Mouse (Mus musculus) MEL (cell line): ENCODE data around the gene Tubg2. TPM values are rescaled to one million over a fixed set of nuclear protein-coding genes. Genes with fewer than 3 reads are reported as not detected.
A peak's percentile ranks its signal among the peaks of the same experiment; 100 is the strongest.

Source experiments
- DNase-seq: peaks from one replicate; pipeline ENCODE4 v3.0.0; 2011; ENCODE audit warnings: low read depth, low spot score
- H3K27ac ChIP-seq: 2 replicates; pipeline ENCODE4 v1.5.1; 2012; ENCODE audit warnings: low read depth, mild to moderate bottlenecking, control low read depth, low read length, moderate library complexity; ENCODE audit not compliant: control insufficient read depth
- H3K27me3 ChIP-seq, 2 experiments: fragments of 150-350 bp in 1 of 2; sonication (generic) in 1 of 2; 2 replicates each; pipeline ENCODE4 v1.6.1; 2012; ENCODE audit warnings: low read length in 2 of 2, mild to moderate bottlenecking in 2 of 2, improper control_type of control experiment in 1 of 2, moderate library complexity in 1 of 2; ENCODE audit not compliant: insufficient read depth in 2 of 2, control insufficient read depth in 1 of 2
- H3K36me3 ChIP-seq, 2 experiments: 2 replicates each; pipeline ENCODE4 v1.6.1; 2012 to 2014; ENCODE audit warnings: low read length in 2 of 2, improper control_type of control experiment in 1 of 2, inconsistent platforms in 1 of 2, mild to moderate bottlenecking in 1 of 2; ENCODE audit not compliant: insufficient read depth in 2 of 2, control insufficient read depth in 1 of 2
- H3K4me1 ChIP-seq, 2 experiments: fragments of 150-350 bp in 1 of 2; sonication (generic) in 1 of 2; 2 replicates each; pipeline ENCODE4 v1.6.1; 2012; ENCODE audit warnings: low read length in 2 of 2, improper control_type of control experiment in 1 of 2, mild to moderate bottlenecking in 1 of 2; ENCODE audit not compliant: insufficient read depth in 2 of 2, control insufficient read depth in 1 of 2
- H3K4me3 ChIP-seq, 2 experiments: fragments of 150-350 bp in 1 of 2; sonication (generic) in 1 of 2; 2 replicates each; pipeline ENCODE4 v1.5.1; 2012; ENCODE audit warnings: low read depth in 2 of 2, low read length in 2 of 2, mild to moderate bottlenecking in 2 of 2, moderate library complexity in 2 of 2, control low read depth in 1 of 2, improper control_type of control experiment in 1 of 2; ENCODE audit not compliant: control insufficient read depth in 1 of 2, insufficient read depth in 1 of 2
- H3K79me2 ChIP-seq: 2 replicates; pipeline ENCODE4 v1.6.1; 2012; ENCODE audit warnings: mild to moderate bottlenecking, low read length, moderate library complexity; ENCODE audit not compliant: control insufficient read depth, poor library complexity, insufficient read depth
- H3K9ac ChIP-seq: 2 replicates; pipeline ENCODE4 v1.6.1; 2012; ENCODE audit warnings: low read depth, mild to moderate bottlenecking, control low read depth, low read length, moderate library complexity; ENCODE audit not compliant: control insufficient read depth, poor library complexity, severe bottlenecking
- H3K9me3 ChIP-seq: fragments of 150-350 bp; sonication (generic); replicated peaks from 2 replicates; pipeline ENCODE4 v1.6.1; 2012; ENCODE audit warnings: mild to moderate bottlenecking, low read length, improper control_type of control experiment, moderate library complexity; ENCODE audit not compliant: insufficient read depth
- CTCF ChIP-seq, 3 experiments: IDR thresholded peaks in 2 of 3; conservative IDR thresholded peaks in 1 of 3; 2 replicates each; pipeline ENCODE4 v1.5.1; 2011 to 2012; ENCODE audit warnings: low read length in 3 of 3, low read depth in 2 of 3, mild to moderate bottlenecking in 2 of 3, improper control_type of control experiment in 1 of 3, inconsistent platforms in 1 of 3, mixed read lengths in 1 of 3, moderate library complexity in 1 of 3; ENCODE audit not compliant: control insufficient read depth in 1 of 3, insufficient read depth in 1 of 3, poor library complexity in 1 of 3, severe bottlenecking in 1 of 3
- ELF1 ChIP-seq: IDR thresholded peaks from 2 replicates; pipeline ENCODE4 v1.6.1; 2014; ENCODE audit warnings: low read depth, mild to moderate bottlenecking, inconsistent platforms, low read length, improper control_type of control experiment, moderate library complexity
- MAZ ChIP-seq: IDR thresholded peaks from 2 replicates; pipeline ENCODE4 v1.6.1; 2012; ENCODE audit warnings: low read depth, mild to moderate bottlenecking, inconsistent platforms, low read length, improper control_type of control experiment
- MEF2A ChIP-seq: IDR thresholded peaks from 2 replicates; pipeline ENCODE4 v1.6.1; 2014; ENCODE audit warnings: low read depth, mild to moderate bottlenecking, inconsistent platforms, low read length, improper control_type of control experiment; ENCODE audit not compliant: poor library complexity, insufficient replicate concordance, severe bottlenecking; ENCODE audit errors: extremely low read depth
- MXI1 ChIP-seq: IDR thresholded peaks from 2 replicates; pipeline ENCODE4 v1.6.1; 2011; ENCODE audit warnings: mild to moderate bottlenecking, low read depth, low read length, improper control_type of control experiment
- MYB ChIP-seq: IDR thresholded peaks from 2 replicates; pipeline ENCODE4 v1.6.1; 2011; ENCODE audit warnings: mild to moderate bottlenecking, low read depth, low read length, improper control_type of control experiment
- RCOR1 ChIP-seq: IDR thresholded peaks from 2 replicates; pipeline ENCODE4 v1.6.1; 2012; ENCODE audit warnings: low read depth, mild to moderate bottlenecking, inconsistent platforms, low read length, improper control_type of control experiment
- TBP ChIP-seq: IDR thresholded peaks from 2 replicates; pipeline ENCODE4 v1.8.0; 2011; ENCODE audit warnings: low read depth, low read length, improper control_type of control experiment
- USF1 ChIP-seq: IDR thresholded peaks from 2 replicates; pipeline ENCODE4 v1.6.1; 2014; ENCODE audit warnings: low read depth, mild to moderate bottlenecking, inconsistent platforms, low read length, improper control_type of control experiment, moderate library complexity
- USF2 ChIP-seq, 2 experiments: IDR thresholded peaks; 2 replicates each; pipeline ENCODE4 v1.6.1; 2011 to 2012; ENCODE audit warnings: improper control_type of control experiment in 2 of 2, low read length in 2 of 2, borderline replicate concordance in 1 of 2, inconsistent platforms in 1 of 2, low read depth in 1 of 2, mild to moderate bottlenecking in 1 of 2; ENCODE audit not compliant: insufficient read depth in 1 of 2
- ZMIZ1 ChIP-seq: IDR thresholded peaks from 2 replicates; pipeline ENCODE4 v1.6.1; 2012; ENCODE audit warnings: low read depth, mild to moderate bottlenecking, inconsistent platforms, low read length, improper control_type of control experiment, moderate library complexity
- ZNF384 ChIP-seq: IDR thresholded peaks from 2 replicates; pipeline ENCODE4 v1.6.1; 2012; ENCODE audit warnings: low read depth, mild to moderate bottlenecking, inconsistent platforms, low read length, improper control_type of control experiment
- polyA plus RNA-seq, 2 experiments: library from polyadenylated mRNA; stranded (reverse) in 1 of 2; unstranded in 1 of 2; fragments of >175 nt in 1 of 2; fragments of >200 nt in 1 of 2; gene quantifications; 2 replicates each; pipeline versions ENCODE4 v1.2.1 to v1.2.4; 2012; ENCODE audit warnings: low replicate concordance in 2 of 2, low read depth in 1 of 2; ENCODE audit not compliant: insufficient read length in 2 of 2, insufficient read depth in 1 of 2, missing spikeins in 1 of 2
- total RNA-seq: library from RNA; depleted of rRNA; stranded (reverse); fragments of 300-350 nt; gene quantifications from 2 replicates; pipeline ENCODE4 v1.2.3, GENCODE M21; 2012

Gene Tubg2
- total and polyA plus RNA-seq, 3 experiments, result not detected

DNA sequence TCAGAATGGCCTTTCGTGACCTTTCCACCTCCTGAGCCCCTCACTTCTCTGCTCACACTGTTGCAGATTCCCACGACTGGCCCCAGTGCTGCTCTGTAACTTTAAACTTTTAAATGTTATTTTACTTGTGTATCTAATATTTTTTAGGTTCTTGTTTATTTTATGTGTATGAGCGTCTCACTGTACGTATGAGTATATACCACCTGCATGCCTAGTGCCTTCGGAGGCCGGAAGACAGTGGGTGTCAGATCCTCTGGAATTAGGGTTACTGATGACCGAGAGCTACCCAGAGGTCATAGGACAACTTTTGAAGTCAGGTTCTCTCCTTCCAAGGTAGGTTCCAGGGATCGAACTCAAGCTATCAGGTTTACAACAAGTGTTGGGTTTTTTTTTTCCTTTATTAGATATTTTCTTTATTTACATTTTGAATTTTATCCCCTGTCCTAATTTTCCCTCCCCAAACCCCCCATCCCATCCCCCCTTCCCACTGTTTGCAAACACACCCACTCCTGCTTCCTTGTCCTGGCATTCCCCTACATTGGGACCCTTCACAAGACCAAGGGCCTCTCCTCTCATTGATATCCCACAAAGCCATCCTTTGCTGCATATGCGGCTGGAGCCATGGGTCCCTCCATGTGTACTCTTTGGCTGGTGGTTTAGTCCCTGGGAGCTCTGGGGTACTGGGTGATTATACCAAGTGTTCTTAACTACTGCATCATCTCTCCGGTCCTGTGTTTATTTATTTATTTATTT, 13.3 kb upstream of the Tubg2 start:
- Histone ChIP-seq H3K4me3 (no peak overlapping the region), H3K4me1 (peaks cover 0 to 19% of the 10 kb centered on the region in 2 experiments; a peak in 1 of 4 replicates), H3K9me3 (no peaks in the 10 kb centered on the region), H3K27me3 (peaks cover 0 to 6% of the 10 kb centered on the region in 2 experiments; a peak in 3 of 4 replicates), H3K9ac (no peak overlapping the region), H3K27ac (no peak overlapping the region), H3K79me2 (no peaks in the 10 kb centered on the region), H3K36me3 (no peaks in the 10 kb centered on the region)
- TF ChIP-seq MXI1, result no peak
- TF ChIP-seq TBP, result no peak
- no peak for TF ChIP-seq USF2 (IDR thresholded peaks at IDR 0.05; ENCODE audit: borderline replicate concordance in 1 of 2, insufficient read depth in 1 of 2, low read depth in 1 of 2, low read length in 2 of 2)
- TF ChIP-seq CTCF (IDR thresholded peaks at IDR 0.05 in 2 of 3, conservative IDR thresholded peaks at IDR 0.05 in 1 of 3; ENCODE audit: control insufficient read depth in 1 of 3, insufficient read depth in 1 of 3, low read depth in 2 of 3, low read length in 3 of 3, poor library complexity in 1 of 3, severe bottlenecking in 1 of 3), result no peak
- TF ChIP-seq MEF2A, result no peak
- no peak for TF ChIP-seq MAZ
- TF ChIP-seq RCOR1, result no peak
- TF ChIP-seq USF1, result no peak
- no peak for TF ChIP-seq ZMIZ1
- TF ChIP-seq MYB, result no peak
- no peak for TF ChIP-seq ELF1
- DNase-seq, result no peak

- Histone ChIP-seq H3K36me3 (no peaks in the 10 kb centered on the region), H3K9me3 (no peaks in the 10 kb centered on the region), H3K4me3 (peak overlapping the region in 1 of 2 experiments; percentile 1; a peak in 2 of 4 replicates), H3K4me1 (peaks cover 0 to 16% of the 10 kb centered on the region in 2 experiments; a peak in 1 of 4 replicates), H3K27me3 (peaks cover 0 to 6% of the 10 kb centered on the region in 2 experiments; a peak in 3 of 4 replicates), H3K9ac (peak overlapping the region; percentile 7; the same call in 1 of the 2 replicates), H3K27ac (no peak overlapping the region), H3K79me2 (no peaks in the 10 kb centered on the region)
- TF ChIP-seq ZNF384 (peak; percentile 56), ELF1 (no peak)
- DNase-seq, result peak; percentile 52
Measured at GRCm38 (mm10) chr11:101143338-101144225, 12.1 kb upstream of the Tubg2 start.
